Mouse (Mus musculus) B cell, adult 2 months (primary cell): ENCODE results near the gene Nxnl2.

Experiments
- DNase-seq, 2 experiments: peaks; one replicate each; pipeline ENCODE4 v3.0.0; 2022

The Nxnl2 gene

GRCm38 (mm10) chr13:51170691-51171680, at the start of gene Nxnl2:
Gene Nxnl2, plus strand, starts transcription at chr13:51171022.
- peak; percentile 81 to 82 for DNase-seq

- DNase-seq = no peak
These were observed 48.9 kb upstream of the Nxnl2 start for GRCm38 (mm10) chr13:51121966-51122365.

GRCm38 (mm10) chr13:51122771-51123170, 48.1 kb upstream of the Nxnl2 start:
- DNase-seq = no peak

GRCm38 (mm10) chr13:51125357-51125756, 45.5 kb upstream of the Nxnl2 start:
- no peak for DNase-seq

GRCm38 (mm10) chr13:51127906-51128305, 42.9 kb upstream of the Nxnl2 start:
- DNase-seq = no peak

GRCm38 (mm10) chr13:51128417-51128816, 42.4 kb upstream of the Nxnl2 start:
- no peak for DNase-seq

GRCm38 (mm10) chr13:51131179-51131578, 39.6 kb upstream of the Nxnl2 start:
- no peak for DNase-seq

- DNase-seq = no peak
These were observed 34.5 kb upstream of the Nxnl2 start for GRCm38 (mm10) chr13:51136315-51136714.

GRCm38 (mm10) chr13:51136996-51137701, 33.7 kb upstream of the Nxnl2 start:
- no peak for DNase-seq

GRCm38 (mm10) chr13:51137702-51138031, 33.2 kb upstream of the Nxnl2 start:
- no peak for DNase-seq

- no peak for DNase-seq
These were observed 23.7 kb upstream of the Nxnl2 start for GRCm38 (mm10) chr13:51147106-51147505.

- no peak for DNase-seq
These were observed 17.7 kb upstream of the Nxnl2 start for GRCm38 (mm10) chr13:51152966-51153669.

- DNase-seq = no peak
These were observed 17.2 kb upstream of the Nxnl2 start for GRCm38 (mm10) chr13:51153670-51154030.

- DNase-seq = no peak
These were observed 15.4 kb upstream of the Nxnl2 start for GRCm38 (mm10) chr13:51155178-51156013.

- DNase-seq = no peak
These were observed 14.8 kb upstream of the Nxnl2 start for GRCm38 (mm10) chr13:51156014-51156386.

- no peak for DNase-seq
These were observed 13.5 kb upstream of the Nxnl2 start for GRCm38 (mm10) chr13:51157291-51157690.

- DNase-seq = peak; percentile 31 to 41
These were observed 9.2 kb upstream of the Nxnl2 start for GRCm38 (mm10) chr13:51161672-51162071.

- DNase-seq = peak in 1 of 2 experiments; percentile 28
These were observed 8.6 kb upstream of the Nxnl2 start for GRCm38 (mm10) chr13:51162246-51162645.

GRCm38 (mm10) chr13:51166711-51167110, 4.1 kb upstream of the Nxnl2 start:
- DNase-seq = no peak

- no peak for DNase-seq
These were observed 607 bp upstream of the Nxnl2 start for GRCm38 (mm10) chr13:51170215-51170614.

- DNase-seq = no peak
These were observed 1.8 kb downstream of the Nxnl2 start for GRCm38 (mm10) chr13:51172601-51173000.

- no peak for DNase-seq
These were observed 8.1 kb downstream of the Nxnl2 start for GRCm38 (mm10) chr13:51178932-51179331.

GRCm38 (mm10) chr13:51179362-51179761, 8.5 kb downstream of the Nxnl2 start:
- DNase-seq = no peak
